Mouse (Mus musculus): Measurements from ENCODE around the gene Usp54.
"Not testable (repeated sequence)": the region's sequence is repeated elsewhere in the genome, so short reads cannot be mapped to it uniquely, and the experiment has no call there.

The Usp54 gene

DNA sequence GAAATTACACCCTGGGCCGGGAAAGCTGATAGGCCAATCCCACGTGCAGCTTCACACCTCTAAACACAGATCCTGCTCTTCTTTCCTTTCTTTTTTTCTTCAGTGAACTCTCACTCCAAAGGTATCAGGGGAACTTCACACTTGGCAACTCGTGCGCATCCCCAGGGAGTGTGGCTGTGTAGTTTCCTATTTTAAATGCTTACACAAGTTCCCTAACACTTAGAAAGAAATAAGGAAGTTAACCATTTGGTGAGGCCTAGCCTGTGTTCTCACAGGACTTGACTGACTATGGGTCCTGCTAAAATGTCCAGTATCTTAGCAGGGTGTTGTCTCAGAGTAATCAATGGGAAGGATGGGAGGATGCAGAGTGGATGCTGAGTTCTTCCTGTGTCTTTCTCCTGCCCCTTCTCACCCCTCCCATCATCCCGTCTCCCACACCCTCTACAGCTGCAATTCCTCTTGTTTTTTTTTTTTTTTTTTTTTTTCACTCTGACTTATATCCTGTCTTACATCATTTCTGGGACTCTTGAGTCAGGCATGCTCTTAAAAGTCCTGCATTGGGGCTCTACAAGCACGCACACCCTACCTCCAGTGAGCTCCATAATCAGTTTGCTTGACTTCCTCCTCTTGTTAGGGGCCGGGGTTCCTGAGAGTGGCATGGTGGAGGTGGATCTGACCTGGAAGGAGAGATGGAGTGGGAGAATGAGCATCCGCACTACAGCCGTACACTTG lies 14.0 kb upstream of the Usp54 start:
- DNase-seq: no peak

DNA sequence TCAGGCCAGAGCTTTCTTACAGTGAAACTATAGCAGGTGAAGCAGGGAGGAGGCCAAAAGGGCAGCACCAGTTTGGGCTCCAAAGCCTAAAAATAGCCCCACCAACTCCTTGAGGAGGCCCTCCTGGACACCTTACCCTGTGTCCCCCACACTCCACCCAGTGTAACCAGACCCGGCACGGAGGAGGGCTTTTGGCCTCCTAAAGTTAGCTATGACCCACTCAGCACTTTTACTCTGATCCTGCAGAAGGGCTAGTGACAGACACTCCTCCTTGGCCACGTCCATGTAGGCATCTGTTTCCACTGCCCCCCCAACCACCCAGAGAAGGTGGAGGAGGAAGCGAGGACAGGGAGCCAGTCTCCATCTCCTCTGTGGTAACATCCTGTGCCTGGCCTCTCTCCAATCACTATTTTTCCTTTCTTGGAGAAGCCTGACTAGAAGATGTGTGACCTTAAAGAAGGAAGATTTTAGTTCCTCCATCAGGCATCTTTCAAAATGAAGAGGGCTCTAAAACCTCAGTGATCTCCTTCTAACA lies 10.9 kb upstream of the Usp54 start:
- no peak for DNase-seq

DNA sequence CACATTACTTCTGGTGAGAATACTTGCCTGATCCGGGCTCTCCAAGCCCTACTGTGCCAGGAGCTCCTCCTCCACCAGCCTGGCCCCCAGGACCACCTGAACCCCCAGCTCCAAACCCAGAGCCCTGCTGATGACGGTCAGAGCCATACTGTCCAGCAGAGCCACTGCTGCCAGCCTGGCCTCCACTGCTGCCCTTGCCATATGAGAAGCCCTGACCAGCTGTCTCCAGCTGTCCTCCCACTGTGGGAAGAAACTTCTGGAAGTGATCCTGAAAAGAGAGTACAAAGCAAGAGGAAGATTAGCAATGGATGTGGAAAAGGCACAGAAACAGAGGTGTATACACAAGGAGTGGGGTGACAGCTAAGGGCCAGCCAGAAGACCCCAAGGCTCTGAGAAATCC lies 10.1 kb upstream of the Usp54 start:
- no peak for DNase-seq

DNA sequence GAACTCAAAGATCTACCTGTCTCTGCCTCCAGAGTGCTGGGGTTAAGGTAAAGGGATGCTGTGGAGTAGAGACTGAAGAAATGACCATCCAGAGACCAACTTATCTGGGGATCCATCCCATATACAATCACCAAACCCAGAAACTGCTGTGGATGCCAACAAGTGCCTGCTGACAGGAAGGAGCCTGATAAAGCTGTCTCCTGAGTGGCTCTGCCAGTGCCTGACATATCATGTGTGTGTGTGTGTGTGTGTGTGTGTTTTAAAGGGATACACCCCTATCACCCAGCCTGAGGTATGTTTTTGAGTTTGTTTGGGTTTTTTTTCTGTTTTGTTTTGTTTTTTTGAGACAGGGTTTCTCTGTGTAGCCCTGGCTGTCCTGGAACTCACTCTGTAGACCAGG lies 5.5 kb upstream of the Usp54 start:
- no peak for DNase-seq

DNA sequence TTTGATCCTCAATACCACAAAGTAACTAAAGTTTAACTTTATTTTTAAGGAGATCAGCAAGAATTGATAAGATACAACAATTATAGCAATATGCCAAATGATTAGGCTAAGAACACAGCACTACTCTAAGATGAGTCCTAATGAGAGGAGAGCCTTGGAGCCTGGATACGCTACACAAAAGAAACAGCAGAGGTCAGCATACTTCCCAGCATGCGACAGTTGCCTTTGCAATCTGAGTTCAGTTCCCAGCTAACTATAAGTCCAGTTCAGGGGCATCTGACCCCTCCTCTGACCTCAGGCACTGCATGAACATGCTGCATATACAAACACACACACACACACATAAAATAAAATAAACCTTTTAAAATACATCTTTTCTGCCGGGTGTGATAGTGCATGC lies 4.7 kb upstream of the Usp54 start:
- DNase-seq: no peak

DNA sequence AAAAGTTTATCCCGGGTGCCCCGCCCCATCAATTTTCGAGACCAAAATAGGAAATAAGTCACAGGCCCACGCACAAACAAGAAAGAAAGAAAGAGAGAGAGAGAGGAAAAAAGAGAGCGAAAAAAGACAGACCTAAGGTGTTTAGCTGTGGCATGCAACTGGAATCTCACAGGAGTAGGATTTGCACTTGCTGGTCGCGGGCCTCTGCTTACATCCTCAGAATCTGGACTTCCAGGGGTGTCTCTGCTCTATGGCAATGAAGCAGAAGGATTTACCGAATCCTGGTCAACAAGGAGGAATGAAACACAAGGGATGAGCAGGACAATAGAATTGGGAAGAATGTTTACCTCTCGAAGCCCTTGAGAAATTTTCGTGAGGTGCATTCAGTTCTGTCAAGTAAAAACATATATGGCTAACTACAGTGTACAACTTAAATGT lies 594 bp upstream of the Usp54 start:
- DNase-seq: no peak

DNA sequence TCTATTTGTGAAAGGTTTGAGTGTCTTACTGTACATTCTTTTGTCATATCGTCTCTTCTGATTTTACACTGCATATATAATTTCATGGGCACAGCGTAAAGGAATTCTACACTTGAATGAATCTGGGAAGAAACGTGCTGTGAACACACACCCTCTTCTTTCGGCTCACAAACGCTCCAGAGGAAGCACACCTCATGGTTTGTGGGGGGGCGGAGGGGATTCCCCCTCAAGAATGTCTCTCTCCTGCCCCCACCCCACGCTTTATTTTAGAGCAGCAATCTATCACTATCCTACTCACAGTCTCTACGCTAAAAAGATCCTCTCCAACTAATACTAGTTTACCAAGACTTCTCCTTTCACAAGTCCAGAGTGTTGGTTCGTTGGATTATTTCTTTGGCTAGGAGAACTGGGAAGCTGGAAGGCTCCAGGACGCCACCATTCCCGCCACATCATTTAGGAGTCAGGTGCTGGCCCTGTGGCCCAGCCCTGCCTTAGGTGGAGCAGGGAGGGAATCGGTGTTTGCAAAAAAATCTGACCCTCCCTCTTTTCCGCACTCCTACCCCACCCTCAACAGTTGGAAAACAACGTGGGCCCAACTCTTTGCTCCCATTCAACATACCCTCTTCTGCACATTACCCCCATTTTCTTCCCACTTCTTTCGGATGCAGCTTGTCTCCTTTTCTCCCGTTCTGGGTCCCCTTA lies 794 bp downstream of the Usp54 start:
- peak; percentile 28 for DNase-seq

DNA sequence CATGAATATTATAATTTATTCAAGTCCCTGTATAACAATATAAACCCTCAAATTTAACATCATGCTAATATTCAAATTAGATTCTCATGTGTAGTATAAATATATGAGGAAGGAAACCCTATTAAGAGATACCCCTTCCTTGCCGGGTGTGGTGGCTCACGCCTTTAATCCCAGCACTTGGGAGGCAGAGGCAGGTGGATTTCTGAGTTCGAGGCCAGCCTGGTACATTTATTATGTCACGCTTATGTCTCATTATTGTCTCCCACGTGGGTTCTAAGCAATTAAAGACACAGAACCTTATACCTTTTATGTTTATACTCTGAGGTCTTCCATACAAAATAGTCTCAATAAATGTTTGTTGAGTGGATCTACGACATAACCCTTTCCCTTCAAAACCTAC lies 2.2 kb downstream of the Usp54 start:
- DNase-seq: no peak

DNA sequence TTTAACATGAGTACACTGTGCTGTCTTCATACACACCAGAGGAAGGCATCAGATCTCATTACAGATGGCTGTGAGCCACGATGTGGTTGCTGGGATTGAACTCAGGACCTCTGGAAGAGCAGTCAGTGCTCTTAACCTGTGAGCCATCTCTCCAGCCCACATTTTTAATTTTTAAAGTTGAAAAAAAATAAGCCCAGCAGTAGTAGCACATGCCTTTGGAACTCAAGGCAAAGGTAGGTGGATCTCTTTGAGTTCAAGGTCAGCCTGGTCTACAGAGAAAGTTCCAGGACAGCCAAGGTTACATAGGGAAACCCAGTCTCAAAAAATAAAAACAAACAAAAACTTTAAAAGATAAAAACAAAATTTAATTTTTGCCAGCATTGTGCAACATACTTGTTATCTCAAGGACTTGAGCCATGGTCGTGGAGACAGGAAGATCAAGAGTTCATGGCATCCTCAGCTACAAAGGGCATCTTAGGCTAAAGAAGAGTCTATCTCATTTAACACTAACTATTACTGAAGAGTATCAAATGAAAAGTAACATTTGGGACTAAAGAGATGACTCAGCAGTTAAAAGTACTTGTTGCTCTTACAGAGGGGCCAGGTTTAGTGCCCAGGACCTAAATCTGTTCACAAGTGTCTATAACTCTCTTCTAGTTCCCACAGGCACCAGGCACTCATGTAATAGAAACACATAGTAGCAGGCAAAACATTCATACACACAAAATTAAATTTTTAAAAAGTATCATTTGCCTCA lies 2.9 kb downstream of the Usp54 start:
- no peak for DNase-seq

DNA sequence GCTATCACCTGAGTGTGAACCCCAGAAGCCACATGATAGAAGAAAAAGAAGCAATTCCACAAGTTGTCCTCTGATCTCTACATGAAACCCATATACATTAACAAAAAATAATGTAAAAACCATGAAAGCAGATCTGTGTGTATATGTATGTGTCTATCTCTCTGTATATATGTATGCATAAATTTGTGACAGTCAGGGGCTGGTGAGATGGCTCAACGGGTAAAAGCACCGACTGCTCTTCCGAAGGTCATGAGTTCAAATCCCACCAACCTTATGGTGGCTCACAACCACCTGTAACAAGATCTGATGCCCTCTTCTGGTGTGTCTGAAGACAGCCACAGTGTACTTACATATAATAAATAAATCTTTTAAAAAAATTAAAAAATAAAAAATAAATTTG lies 3.9 kb downstream of the Usp54 start:
- not testable (repeated sequence) for DNase-seq

DNA sequence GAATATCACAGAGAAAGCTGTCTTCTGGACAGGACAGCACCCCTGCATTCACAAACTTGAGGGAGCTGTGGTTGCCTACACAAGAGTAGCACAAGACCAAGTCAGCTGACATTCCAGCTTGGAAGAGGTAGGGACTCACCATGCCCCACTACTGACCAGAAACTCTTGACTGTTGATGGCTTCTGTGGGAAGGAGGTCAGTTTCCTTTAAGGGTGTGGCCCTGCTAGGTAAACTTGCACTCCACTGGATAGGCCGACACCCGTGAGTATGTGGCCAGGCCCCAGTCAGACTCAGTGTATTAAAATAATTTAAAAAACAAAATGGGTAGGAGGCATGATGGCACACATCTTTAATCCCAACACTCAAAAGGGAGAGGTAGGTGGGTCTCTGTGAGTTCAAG lies 5.3 kb downstream of the Usp54 start:
- DNase-seq: no peak

DNA sequence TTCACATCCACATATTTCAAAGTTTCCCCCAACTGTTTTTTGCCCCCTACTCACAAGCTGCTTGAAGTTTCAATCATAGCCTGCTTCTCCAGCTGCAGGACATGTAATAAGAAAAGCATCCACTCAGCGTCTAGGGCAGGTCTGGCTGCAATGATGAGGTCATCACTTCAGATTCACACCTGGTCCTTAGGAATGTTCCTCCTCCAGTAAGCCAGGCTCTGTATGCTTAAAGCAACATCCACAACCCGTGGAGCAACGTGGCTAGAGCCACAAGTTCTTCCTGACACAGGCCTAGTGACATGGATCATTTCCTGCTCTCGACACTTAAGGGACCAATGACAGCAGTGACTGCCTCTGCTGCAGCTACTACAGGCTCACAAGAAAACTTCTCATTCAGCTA lies 9.6 kb downstream of the Usp54 start:
- no peak for DNase-seq

DNA sequence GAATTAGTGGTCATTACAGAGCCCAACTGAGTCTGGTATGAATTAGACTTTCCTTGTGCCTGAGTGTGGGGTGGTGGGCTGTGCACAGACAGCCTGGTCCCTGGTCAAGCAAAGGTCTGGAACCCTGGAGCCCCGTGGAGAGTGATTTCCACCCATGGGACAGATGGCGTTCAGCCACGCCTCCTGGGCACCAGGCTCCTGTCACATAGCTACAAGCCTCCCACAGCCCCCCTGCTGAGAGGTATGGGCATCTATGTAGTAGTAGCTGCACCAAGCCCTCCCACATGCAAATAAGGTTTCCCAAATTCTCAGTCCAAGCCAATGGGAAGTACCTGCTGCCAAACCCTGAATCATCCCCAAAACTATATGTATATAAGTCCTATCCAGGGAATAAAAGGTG lies 13.9 kb downstream of the Usp54 start:
- no peak for DNase-seq

DNA sequence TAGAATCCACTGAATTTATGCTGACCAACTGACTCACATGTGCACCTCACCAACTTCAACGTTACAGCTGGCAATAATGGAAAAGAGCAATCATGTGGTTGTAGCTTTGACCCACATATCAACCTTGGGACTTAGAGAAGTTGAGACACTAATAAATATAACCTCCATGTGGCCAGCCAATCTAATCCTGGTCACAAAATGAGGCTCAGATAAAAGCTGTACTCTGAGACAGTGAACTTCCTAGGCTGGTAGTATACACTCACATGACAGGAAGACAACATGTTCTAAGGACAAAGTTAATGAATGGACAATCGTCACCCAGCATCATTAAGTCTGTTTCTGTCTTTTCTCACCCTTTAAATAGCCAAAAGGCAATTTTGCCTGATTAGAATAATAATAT lies 14.4 kb downstream of the Usp54 start:
- DNase-seq: no peak

DNA sequence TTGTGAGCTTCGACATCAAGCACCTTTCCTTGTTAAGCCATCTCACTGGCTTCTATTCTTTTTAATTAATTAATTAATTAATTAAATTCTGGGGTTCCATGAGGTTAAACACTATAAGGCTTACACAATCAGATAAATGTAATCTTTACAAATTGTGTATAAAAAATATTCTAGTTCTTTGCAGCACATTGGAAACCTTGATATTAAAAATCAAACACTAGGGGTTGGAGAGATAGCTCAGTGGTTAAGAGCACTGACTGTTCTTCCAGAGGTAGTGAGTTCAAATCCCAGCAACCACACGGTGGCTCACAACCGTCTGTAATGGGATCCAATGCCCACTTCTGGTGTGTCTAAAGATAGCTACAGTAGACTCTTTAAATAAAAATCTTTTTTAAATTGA lies 18.0 kb downstream of the Usp54 start:
- DNase-seq: no peak

DNA sequence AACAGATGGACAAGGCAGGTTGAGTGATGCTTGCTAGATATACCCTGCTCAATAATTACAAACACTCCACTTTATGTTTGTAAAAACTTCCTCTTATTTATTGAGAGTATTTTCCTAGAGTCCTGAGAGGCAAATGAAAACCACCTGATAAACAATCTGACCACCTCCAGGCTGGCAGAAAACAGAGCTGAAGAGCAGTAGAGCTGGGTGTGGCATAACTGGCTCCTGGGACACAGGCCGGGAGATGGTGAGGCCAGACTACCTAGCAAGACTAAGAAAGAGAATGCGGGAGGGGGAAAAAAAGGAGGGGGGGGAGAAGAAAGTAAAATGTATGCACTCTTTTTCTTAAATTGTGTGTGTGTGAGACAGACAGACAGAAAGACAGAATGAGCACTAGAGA lies 18.5 kb downstream of the Usp54 start:
- DNase-seq: peak; percentile 27

DNA sequence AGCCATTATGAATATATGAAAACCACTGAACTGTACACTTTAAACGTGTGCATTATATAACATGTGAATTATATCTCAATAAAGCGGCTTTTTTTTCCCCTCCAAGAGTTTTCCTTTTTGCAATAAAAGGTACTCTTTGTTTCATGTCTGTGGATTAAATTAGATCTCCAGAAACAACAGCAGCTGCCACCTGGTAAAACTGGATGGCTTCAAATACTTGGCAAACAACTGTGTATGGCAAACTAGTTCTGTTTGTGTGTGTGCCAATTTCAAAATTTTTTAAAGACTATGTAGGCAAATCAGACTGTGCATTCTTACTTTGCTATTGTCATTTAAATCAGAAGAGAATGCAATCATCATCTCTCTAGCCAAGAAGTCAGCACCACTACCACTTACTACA lies 19.0 kb downstream of the Usp54 start:
- no peak for DNase-seq

DNA sequence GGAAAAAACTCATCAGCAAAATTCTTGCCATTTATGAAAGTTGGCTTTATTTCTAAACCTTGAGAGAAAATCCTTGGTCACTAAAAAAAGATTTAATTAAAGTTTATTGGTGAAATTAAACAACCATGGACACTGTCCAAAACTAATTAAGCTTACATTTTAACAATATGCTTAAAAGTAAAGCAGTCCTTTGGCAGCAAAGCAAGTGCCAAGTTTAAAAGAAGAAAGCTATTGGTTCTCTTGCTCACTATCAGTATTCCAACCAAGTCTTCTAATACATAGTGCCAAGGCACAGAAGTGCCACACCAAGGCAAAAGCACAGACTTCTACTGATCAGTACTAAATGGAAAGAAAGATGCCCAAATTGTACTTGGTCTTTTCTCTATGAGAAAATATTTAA lies 21.7 kb downstream of the Usp54 start:
- no peak for DNase-seq

DNA sequence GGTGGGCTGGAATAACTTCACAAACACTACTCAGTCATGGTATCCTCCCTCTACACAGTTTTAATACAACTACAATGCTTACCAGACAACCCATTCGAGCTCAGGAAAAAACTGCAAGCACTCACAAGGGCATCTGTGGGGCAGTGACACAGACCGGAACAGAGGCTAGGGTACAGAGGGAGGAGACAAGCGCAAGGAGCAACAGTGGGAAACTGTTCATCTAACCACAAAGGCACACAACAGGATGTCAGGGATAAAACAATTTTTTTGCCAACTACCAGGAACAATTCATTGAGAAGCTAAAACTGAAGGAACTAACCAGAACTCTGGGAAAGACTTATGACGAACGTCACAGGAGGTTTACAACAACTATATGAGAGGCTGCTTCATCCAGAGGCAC lies 22.7 kb downstream of the Usp54 start:
- no peak for DNase-seq

DNA sequence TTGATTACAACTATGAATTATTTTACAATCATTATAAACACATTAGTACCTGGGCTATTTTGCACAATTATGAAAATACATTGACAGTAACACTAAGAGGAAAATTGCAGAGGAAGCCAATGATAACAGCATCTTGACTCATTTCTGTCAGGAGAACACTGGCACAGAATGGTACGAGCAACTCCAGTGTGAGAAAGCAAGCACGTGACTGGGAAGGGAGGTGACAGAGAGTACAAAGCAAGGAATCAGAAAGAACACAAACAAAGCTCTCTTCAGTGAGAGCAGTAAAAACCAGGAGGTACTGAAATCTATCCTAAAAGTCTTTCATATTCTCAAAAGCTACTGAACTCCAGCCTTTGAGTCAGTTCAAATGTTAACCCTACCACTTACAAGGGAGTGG lies 24.4 kb downstream of the Usp54 start:
- no peak for DNase-seq

DNA sequence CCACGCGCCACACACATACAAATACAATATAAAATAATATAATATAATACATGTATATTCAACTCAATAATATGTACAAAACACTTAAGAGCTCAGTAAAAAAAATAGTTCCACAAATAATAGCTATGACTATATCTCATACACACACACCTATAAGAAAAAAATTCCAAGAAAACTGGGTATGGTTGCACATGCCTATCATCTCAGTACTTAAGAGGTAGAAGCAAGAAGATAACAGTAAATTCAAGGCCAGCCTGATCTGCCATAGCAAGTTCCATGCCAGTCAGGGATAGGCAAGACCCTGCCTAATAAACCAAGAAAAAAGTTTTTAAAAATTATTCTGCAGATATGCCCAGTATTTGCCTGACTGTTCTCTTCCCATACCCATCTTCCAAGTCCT lies 25.8 kb downstream of the Usp54 start:
- DNase-seq: no peak

DNA sequence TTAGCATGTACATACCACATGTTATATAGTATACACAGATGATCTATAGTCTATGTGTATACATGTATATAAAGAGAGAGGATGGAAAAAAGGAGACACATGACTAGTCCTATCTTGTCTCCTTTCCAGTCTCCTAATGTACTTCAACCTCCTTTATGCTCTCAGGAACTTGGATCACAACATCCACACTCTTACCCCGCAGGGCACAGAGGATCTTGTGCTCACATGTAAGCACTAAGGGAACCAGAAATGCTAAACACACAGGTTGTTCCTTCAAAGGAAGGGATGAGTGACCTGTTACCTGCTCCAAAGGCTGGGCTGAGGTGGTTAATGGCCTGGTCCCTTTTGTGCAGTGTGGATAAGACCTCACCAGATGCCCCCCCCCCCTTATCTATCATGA lies 28.0 kb downstream of the Usp54 start:
- no peak for DNase-seq

DNA sequence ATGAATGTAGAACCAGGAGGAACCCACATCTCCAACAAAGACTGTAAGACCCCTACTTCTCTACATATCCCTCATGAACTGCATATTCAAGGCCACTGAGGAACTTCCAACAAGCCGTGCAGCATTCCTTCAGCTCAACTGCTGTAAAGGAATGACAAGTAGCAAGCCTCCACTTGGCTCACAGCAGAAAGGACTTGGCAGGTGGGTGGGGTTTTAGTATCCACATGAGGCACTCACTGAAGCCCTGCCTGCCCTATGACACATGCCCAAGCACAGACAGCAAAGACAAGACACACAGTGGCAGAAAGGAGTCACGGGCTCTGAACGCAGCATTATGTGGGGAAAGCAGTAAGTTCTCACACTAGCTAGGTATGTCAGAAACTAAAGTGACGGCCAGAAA lies 30.7 kb downstream of the Usp54 start:
- no peak for DNase-seq

DNA sequence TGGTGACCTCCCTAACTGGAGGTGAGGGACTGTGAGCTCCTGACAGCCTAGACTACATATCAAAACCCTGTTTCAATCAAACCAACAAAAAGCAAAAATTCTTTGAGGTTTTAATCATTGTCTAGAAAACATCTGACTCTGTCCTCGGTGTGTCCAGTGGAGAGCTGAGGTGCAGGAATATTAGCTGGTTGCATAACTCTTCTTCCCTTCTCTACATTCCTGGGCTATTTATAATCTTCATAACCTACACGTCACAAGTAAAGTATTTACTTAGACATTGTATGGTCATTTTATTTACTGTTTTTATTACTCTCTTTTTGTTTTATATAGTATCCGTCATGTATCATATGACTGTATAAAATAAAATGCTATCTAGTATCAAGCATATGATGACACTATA lies 31.3 kb downstream of the Usp54 start:
- DNase-seq: no peak
